Mouse (Mus musculus) colon, adult 2 months (tissue): ENCODE data around the gene Sh2d7. TPM values are rescaled to one million over a fixed set of nuclear protein-coding genes. Genes with fewer than 3 reads are reported as not detected.

Source experiments
- polyA plus RNA-seq: library from polyadenylated mRNA; depleted of rRNA; stranded (reverse); fragments of >200 nt; gene quantifications from 2 replicates; pipeline ENCODE4 v1.2.3, GENCODE M21; 2012; rRNA removed

Sh2d7 gene
- 4.0 and 5.6 TPM in 2 replicates for polyA plus RNA-seq

GRCm38 (mm10) chr9:54538684-54539083, at the start of gene Sh2d7:
TSS of gene Sh2d7 (plus strand) at chr9:54538984.

DNA sequence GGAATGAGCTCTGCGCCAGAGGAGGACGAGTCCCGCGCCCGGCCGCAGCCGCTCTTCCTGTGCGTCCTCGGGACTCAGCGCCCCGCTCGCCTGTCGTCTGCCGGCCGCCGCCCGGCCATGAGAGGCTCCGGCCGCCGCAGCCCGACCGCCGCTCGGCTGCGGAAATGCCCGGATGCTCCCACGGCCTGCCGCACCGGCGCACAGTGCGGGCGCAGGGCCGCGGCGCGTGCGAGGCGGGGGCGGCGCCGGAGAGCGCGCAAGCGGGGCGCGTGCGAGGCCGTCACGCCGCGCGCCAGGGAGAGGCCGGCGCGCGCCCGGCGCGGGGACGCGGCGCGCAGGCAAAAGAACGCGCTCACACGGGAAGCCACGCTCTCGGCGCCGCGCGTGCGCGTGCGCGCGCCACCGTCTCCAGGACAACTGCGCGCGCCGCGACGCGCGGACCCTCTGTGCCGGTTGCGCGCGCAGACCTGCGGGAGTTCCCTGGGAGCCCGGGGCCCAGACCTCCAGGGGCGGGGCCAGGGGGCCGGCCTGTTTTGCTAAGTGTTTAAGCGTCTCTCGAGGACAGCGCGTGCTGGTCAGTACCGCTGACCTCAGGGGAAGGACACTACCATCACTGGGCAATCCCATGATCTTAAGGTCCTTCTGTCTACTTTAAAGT, 37.2 kb upstream of the Sh2d7 start, which contains the start of gene Dmxl2:
Gene Dmxl2, minus strand, starts transcription at position 174 of the 658 bp plus-strand sequence.

DNA sequence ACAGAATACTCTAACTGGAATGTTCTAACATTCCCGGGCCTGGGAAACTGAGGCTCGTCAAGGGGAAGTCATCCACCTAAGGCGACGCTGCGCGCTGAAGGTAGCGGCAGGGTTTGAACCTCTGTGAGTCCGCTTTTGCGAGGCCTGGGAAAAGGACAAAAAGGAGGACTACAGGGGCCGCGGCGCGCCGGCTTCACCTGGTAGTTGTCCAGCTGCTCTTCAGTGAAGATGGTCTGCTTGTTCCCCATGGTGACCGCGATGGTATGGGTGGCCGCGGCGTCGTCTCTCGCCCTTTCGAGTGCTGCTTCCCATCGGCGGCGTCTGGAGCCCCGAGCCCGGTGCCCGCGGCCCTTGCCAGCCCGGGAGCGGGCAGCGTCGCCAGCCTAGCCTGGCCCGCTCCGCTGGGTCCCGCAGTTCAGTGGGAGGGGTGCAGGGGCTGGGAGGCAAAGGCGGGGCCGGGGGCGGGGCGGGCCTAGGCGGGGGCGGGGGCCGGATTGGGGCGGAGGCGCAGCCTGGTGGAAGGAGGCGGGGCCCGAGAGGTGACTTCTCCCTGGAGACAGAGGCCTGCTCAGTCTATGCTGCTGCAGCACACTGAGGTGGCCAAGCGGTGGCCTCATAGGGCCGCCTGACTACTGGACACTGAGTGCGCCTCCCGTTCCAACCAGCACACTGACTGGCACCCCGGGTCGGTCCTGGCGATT, 21.1 kb downstream of the Sh2d7 start, which contains the start of gene Cib2:
Gene Cib2, minus strand, starts transcription at position 448 of the 701 bp plus-strand sequence.

DNA sequence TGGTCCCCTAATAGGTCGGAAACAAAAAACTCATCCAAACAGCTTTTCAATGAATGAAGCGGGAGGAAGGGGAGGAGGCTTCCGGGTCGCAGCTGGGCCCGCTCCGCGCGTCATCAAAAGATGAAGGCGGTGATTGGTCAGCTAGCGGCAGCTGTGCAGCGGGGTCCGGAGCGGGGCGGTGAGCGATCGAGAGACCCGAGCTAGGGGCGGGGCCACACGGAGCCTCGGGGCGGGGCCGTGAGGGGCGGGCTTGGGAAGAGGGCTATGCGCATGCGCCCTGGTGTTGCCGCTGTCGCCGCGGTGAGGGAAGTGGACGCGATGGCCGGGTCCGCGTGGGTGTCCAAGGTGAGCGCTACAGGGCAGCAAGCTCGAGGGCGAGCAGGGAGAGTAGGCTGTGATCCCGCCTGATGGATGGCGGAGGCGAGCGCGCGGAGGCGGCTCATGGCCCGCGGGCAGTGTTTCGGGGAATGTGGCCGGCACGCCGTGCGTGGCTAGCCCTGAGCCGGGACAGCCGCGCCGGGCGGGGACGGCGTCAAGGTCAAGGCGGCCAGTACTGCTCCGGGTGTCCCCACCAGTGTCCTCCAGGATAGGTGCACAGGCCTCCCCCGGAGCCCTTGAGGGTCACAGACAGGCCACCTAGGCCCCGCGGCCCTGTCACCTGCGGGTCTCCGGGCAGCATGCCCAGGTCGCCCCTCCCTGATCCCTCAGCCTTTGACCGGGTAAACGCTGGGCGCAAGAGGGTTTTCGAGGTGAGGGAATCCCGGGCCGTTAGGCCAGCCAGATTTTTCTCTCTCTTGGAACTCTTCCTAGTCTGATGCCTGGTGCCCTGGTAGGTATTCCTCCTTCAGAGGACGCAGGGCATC, 47.6 kb downstream of the Sh2d7 start, which contains the start of gene Idh3a:
Gene Idh3a, plus strand, starts transcription at position 136 of the 863 bp plus-strand sequence.

Other genes with a start within 250 kb of the Sh2d7 start
- gene Dmxl2, start 37.4 kb upstream of the Sh2d7 start, polyA plus RNA-seq: 0.43 and 0.84 TPM in 2 replicates
- 3.3 and 4.3 TPM in 2 replicates for gene Cib2, start 21.2 kb downstream of the Sh2d7 start, polyA plus RNA-seq
- gene Idh3a, start 47.4 kb downstream of the Sh2d7 start, polyA plus RNA-seq: 44.0 and 47.6 TPM in 2 replicates
- gene Acsbg1, start 122.9 kb downstream of the Sh2d7 start, polyA plus RNA-seq: 0.85 and 1.3 TPM in 2 replicates
- 4.5 and 5.5 TPM in 2 replicates for gene Dnaja4, start 159.9 kb downstream of the Sh2d7 start, polyA plus RNA-seq
- 17.2 and 18.9 TPM in 2 replicates for gene Wdr61, start 195.5 kb downstream of the Sh2d7 start, polyA plus RNA-seq
- gene Crabp1, start 225.8 kb downstream of the Sh2d7 start, polyA plus RNA-seq: 2.3 and 12.1 TPM in 2 replicates